Mouse (Mus musculus) lung, adult 2 months (tissue): ENCODE measurements at regions not wholly inside any gene's neighbourhood (a gene's known extent, or its start where the extent isn't known, plus 50 kb on each side); places are given as distances from the start of the nearest gene placed in this dataset.

Experiments used
- CTCF ChIP-seq: fragments of 200-500 bp; IDR thresholded peaks from 2 replicates; pipeline ENCODE4 v1.5.1; 2011; ENCODE audit warnings: mild to moderate bottlenecking, low read length, control low read depth; ENCODE audit not compliant: insufficient read depth
- POLR2A ChIP-seq: fragments of 200-500 bp; IDR thresholded peaks from 2 replicates; pipeline ENCODE4 v1.6.1; 2011; ENCODE audit warnings: low read depth, mild to moderate bottlenecking, control low read depth, low read length, borderline replicate concordance; ENCODE audit errors: extremely low read depth

- no peak for TF ChIP-seq POLR2A
- TF ChIP-seq CTCF: no peak
Measured at GRCm38 (mm10) chr16:9310744-9311143, 480.8 kb downstream of the 1810013L24Rik start.
